Comparison of ENCODE assay signal across 21 mouse cellular contexts in the genomic region with DNA sequence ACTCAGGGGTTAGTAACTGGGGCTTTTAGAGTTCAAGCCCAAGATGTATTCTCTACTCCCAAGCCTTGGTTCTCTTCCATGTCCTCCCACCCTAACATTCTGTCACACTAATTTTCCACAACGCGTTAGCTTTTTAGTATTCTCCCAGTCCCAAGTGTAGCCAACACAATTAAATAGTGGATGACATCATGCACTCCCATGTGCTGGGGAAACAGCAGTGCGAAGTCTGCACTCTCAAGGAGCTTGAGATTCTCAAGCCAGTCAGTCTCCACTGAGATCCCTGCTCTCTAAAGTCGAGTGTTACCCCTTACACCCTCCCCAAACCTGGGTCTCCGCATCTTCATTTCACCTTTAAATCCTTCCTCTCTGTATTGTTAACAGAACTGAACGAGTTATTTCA.
DNase-seq lines count a peak whose midpoint lies in the region; ATAC-seq and TF ChIP-seq lines count a peak whose summit lies in the region.
"Had no signal": no experiment of that assay in that cellular context is flagged by ENCODE, and none has a peak within 500 bp of the region (broad histone marks: within the 10 kb centered on the region; RNA-seq: fewer than 3 reads in every experiment).

No protein-coding gene starts in this region.

- TF ChIP-seq RAD21 in CH12.LX (IDR thresholded peaks at IDR 0.05; ENCODE audit: low read depth, low read length), result no peak

- intact Hi-C loops in heart, postnatal 25 days (cut with DNase I), result no loop called here

- no peak overlapping the region for H3K27ac ChIP-seq in forebrain, embryonic 15.5 days (replicated peaks)
- H3K27ac ChIP-seq in forebrain, embryonic 12.5 days, result no peak overlapping the region
- H3K27ac ChIP-seq in CH12.LX (ENCODE audit: insufficient read depth, low read depth), result peak overlapping the region; percentile 66
- H3K27ac ChIP-seq: embryonic facial prominence, embryonic 10.5 days; embryonic facial prominence, embryonic 12.5 days had no signal

- peak; percentile 37 for DNase-seq in heart, adult 11 months
- DNase-seq in heart, postnatal 25 days (ENCODE audit: low spot score), result no peak
- DNase-seq in CH12.LX (ENCODE audit: extremely low read depth), result peak; percentile 52
- DNase-seq in Muller cell, postnatal 12 days (ENCODE audit: inconsistent ontology term), result peak; percentile 59
- no peak for DNase-seq in lung, adult 2 months
- DNase-seq in urinary bladder, adult 18-20 months (ENCODE audit: low spot score in 2 of 2), result no peak
- DNase-seq: adrenal gland, adult 2 months; adrenal gland, postnatal 10 days; adrenal gland, postnatal 25 days; cerebellum, adult 11-12 months; cerebellum, adult 2 months; cerebellum, adult 9-10 months; cerebellum, postnatal 10 days; cerebellum, postnatal 25 days; forebrain, postnatal 0 days had no signal

- H3K4me2 ChIP-seq in forebrain, embryonic 15.5 days (replicated peaks), result no peak overlapping the region
- no peak overlapping the region for H3K4me2 ChIP-seq in forebrain, embryonic 12.5 days
- peak overlapping the region; percentile 79 for H3K4me2 ChIP-seq in CH12.LX (ENCODE audit: insufficient read depth, low read depth, poor library complexity, severe bottlenecking)
- H3K4me2 ChIP-seq: embryonic facial prominence, embryonic 12.5 days had no signal

- peaks cover 7% of the 10 kb centered on the region for H3K4me1 ChIP-seq in forebrain, embryonic 15.5 days
- 0 out of 2 replicates have a peak, but pooled peaks cover 12% of the 10 kb centered on the region for H3K4me1 ChIP-seq in forebrain, embryonic 12.5 days
- H3K4me1 ChIP-seq in CH12.LX (ENCODE audit: control insufficient read depth in 1 of 2, insufficient read depth in 2 of 2), result peaks cover 31 to 75% of the 10 kb centered on the region in 2 experiments
- peaks cover 4% of the 10 kb centered on the region; the same call in 1 of the 2 replicates for H3K4me1 ChIP-seq in lung, adult 2 months (ENCODE audit: control insufficient read depth, insufficient read depth, low read length)
- H3K4me1 ChIP-seq: embryonic facial prominence, embryonic 10.5 days had no signal

- H3K79me2 ChIP-seq in CH12.LX (replicated peaks; ENCODE audit: control insufficient read depth, extremely low read depth, insufficient read depth, poor library complexity, severe bottlenecking), result no peaks in the 10 kb centered on the region

- no peak for TF ChIP-seq CTCF in CH12.LX (conservative IDR thresholded peaks at IDR 0.05 in 1 of 2, IDR thresholded peaks at IDR 0.05 in 1 of 2; ENCODE audit: low read depth in 2 of 2, low read length in 2 of 2)
- TF ChIP-seq CTCF in lung, adult 2 months (IDR thresholded peaks at IDR 0.05; ENCODE audit: insufficient read depth, low read length), result no peak

- H3K4me3 ChIP-seq in forebrain, embryonic 15.5 days, result no peak overlapping the region
- H3K4me3 ChIP-seq in forebrain, embryonic 12.5 days (replicated peaks), result no peak overlapping the region
- H3K4me3 ChIP-seq in CH12.LX (replicated peaks in 1 of 3; ENCODE audit: low read depth in 2 of 3, low read length in 2 of 3, poor library complexity in 1 of 3), result peak overlapping the region in 1 of 3 experiments; percentile 22
- H3K4me3 ChIP-seq in lung, adult 2 months (replicated peaks; ENCODE audit: extremely low read depth, low read depth, low read length), result no peak overlapping the region
- H3K4me3 ChIP-seq: embryonic facial prominence, embryonic 10.5 days; embryonic facial prominence, embryonic 12.5 days had no signal

- dilution Hi-C loops in CH12.LX (cut with MboI; ENCODE audit: extremely low pct_ligation_motif_present, extremely low pct_unique_long_range_greater_than_20kb, low sequenced_read_pairs), result no loop called here

- TF ChIP-seq POLR2A in CH12.LX (IDR thresholded peaks at IDR 0.05; ENCODE audit: low read depth, low read length), result no peak
- TF ChIP-seq POLR2A in lung, adult 2 months (IDR thresholded peaks at IDR 0.05; ENCODE audit: borderline replicate concordance, extremely low read depth, low read depth, low read length), result no peak

- no peaks in the 10 kb centered on the region for H3K27me3 ChIP-seq in forebrain, embryonic 15.5 days
- H3K27me3 ChIP-seq in forebrain, embryonic 12.5 days, result no peaks in the 10 kb centered on the region
- no peaks in the 10 kb centered on the region for H3K27me3 ChIP-seq in CH12.LX (replicated peaks)
- H3K27me3 ChIP-seq: embryonic facial prominence, embryonic 12.5 days had no signal

- ATAC-seq in forebrain, embryonic 15.5 days (replicated peaks), result peak; percentile 53; the same call in 1 of the 2 replicates
- ATAC-seq in forebrain, embryonic 12.5 days (ENCODE audit: low FRiP score), result no peak
- ATAC-seq: forebrain, embryonic 14.5 days; forebrain, postnatal 0 days had no signal

- H3K9me3 ChIP-seq in forebrain, embryonic 15.5 days, result no peaks in the 10 kb centered on the region
- no peaks in the 10 kb centered on the region for H3K9me3 ChIP-seq in forebrain, embryonic 12.5 days
- H3K9me3 ChIP-seq in CH12.LX (replicated peaks; ENCODE audit: low read length), result no peaks in the 10 kb centered on the region
- H3K9me3 ChIP-seq: embryonic facial prominence, embryonic 10.5 days; embryonic facial prominence, embryonic 12.5 days had no signal

- TF ChIP-seq EP300 in CH12.LX (IDR thresholded peaks at IDR 0.05; ENCODE audit: low read length), result peak; percentile 38

- no peak overlapping the region for H3K9ac ChIP-seq in forebrain, embryonic 15.5 days (replicated peaks)
- H3K9ac ChIP-seq in forebrain, embryonic 12.5 days, result no peak overlapping the region
- H3K9ac ChIP-seq in CH12.LX (ENCODE audit: insufficient read depth, low read depth), result peak overlapping the region; percentile 46
- H3K9ac ChIP-seq: embryonic facial prominence, embryonic 12.5 days; forebrain, postnatal 0 days had no signal

- 52% methylated on average over 6 of the region's 6 CpGs for WGBS in forebrain, embryonic 15.5 days
- WGBS in forebrain, embryonic 12.5 days, result 67% methylated on average over 6 of the region's 6 CpGs
- WGBS in lung, adult 2 months, result 65% methylated on average over 6 of the region's 6 CpGs

- H3K36me3 ChIP-seq in forebrain, embryonic 15.5 days, result no peaks in the 10 kb centered on the region
- H3K36me3 ChIP-seq in forebrain, embryonic 12.5 days (replicated peaks), result no peaks in the 10 kb centered on the region
- H3K36me3 ChIP-seq in CH12.LX (replicated peaks in 1 of 2; ENCODE audit: control insufficient read depth in 1 of 2, insufficient read depth in 1 of 2, low read length in 1 of 2), result no peaks in the 10 kb centered on the region
- H3K36me3 ChIP-seq: embryonic facial prominence, embryonic 10.5 days; embryonic facial prominence, embryonic 12.5 days; G1E had no signal

- in situ Hi-C loops in CH12.LX (cut with MboI; ENCODE audit: low pct_ligation_motif_present, low pct_unique_long_range_greater_than_20kb, low sequenced_read_pairs), result no loop called here

TF ChIP-seq in CH12.LX, 34 proteins besides CTCF, POLR2A, EP300 and RAD21 (continues in another document):
- TF ChIP-seq BHLHE40 (IDR thresholded peaks at IDR 0.05; ENCODE audit: low read depth, low read length), result no peak
- no peak for TF ChIP-seq IRF4 (IDR thresholded peaks at IDR 0.05; ENCODE audit: low read depth, low read length)
- TF ChIP-seq UBTF (IDR thresholded peaks at IDR 0.05; ENCODE audit: low read depth, low read length), result no peak
- TF ChIP-seq ZMIZ1 (IDR thresholded peaks at IDR 0.05; ENCODE audit: low read depth, low read length), result 0 out of 2 replicates have a peak, but pooled peaks have one; percentile 21
- no peak for TF ChIP-seq MEF2A (IDR thresholded peaks at IDR 0.05; ENCODE audit: borderline replicate concordance, low read depth, low read length)
- no peak; the same call in 1 of the 2 replicates for TF ChIP-seq HCFC1 (IDR thresholded peaks at IDR 0.05; ENCODE audit: low read depth, low read length)
- TF ChIP-seq GABPA (IDR thresholded peaks at IDR 0.05; ENCODE audit: insufficient replicate concordance, low read depth, low read length), result no peak
- peak; percentile 60; the same call in 1 of the 2 replicates for TF ChIP-seq JUND (conservative IDR thresholded peaks at IDR 0.05; ENCODE audit: low read depth, low read length)
- no peak for TF ChIP-seq ZC3H11A (IDR thresholded peaks at IDR 0.05; ENCODE audit: low read depth, low read length)
- TF ChIP-seq POLR2AphosphoS2 (IDR thresholded peaks at IDR 0.05; ENCODE audit: low read depth, low read length), result no peak
- no peak for TF ChIP-seq CHD2 (IDR thresholded peaks at IDR 0.05; ENCODE audit: low read length)
- peak; percentile 50 for TF ChIP-seq JUN (IDR thresholded peaks at IDR 0.05; ENCODE audit: insufficient read depth, low read depth, low read length)
- no peak for TF ChIP-seq TBP (conservative IDR thresholded peaks at IDR 0.05; ENCODE audit: low read depth, low read length)
- TF ChIP-seq NRF1 (IDR thresholded peaks at IDR 0.05; ENCODE audit: low read depth, low read length), result no peak
- no peak for TF ChIP-seq RCOR1 (conservative IDR thresholded peaks at IDR 0.05; ENCODE audit: low read depth, low read length)
- TF ChIP-seq TCF12 (IDR thresholded peaks at IDR 0.05; ENCODE audit: low read depth, low read length), result 0 out of 2 replicates have a peak, but pooled peaks have one; percentile 3
- TF ChIP-seq MAX (IDR thresholded peaks at IDR 0.05; ENCODE audit: low read length), result peak; percentile 95
- TF ChIP-seq USF1 (IDR thresholded peaks at IDR 0.05; ENCODE audit: low read depth, low read length), result no peak
- no peak for TF ChIP-seq SMC3 (IDR thresholded peaks at IDR 0.05; ENCODE audit: low read depth, low read length)
- no peak for TF ChIP-seq ZKSCAN1 (IDR thresholded peaks at IDR 0.05; ENCODE audit: borderline replicate concordance, low read depth, low read length)
- no peak for TF ChIP-seq KAT2A (IDR thresholded peaks at IDR 0.05; ENCODE audit: insufficient replicate concordance, low read length)
- TF ChIP-seq PAX5 (IDR thresholded peaks at IDR 0.05; ENCODE audit: low read length), result no peak
- TF ChIP-seq ELF1 (IDR thresholded peaks at IDR 0.05; ENCODE audit: low read depth, low read length), result no peak
- no peak for TF ChIP-seq MAFK (IDR thresholded peaks at IDR 0.05; ENCODE audit: insufficient replicate concordance, low read length)
- TF ChIP-seq SIN3A (IDR thresholded peaks at IDR 0.05; ENCODE audit: low read length), result no peak
- TF ChIP-seq CHD1 (IDR thresholded peaks at IDR 0.05; ENCODE audit: low read depth, low read length), result peak; percentile 27; the same call in 1 of the 2 replicates
- TF ChIP-seq MYC (IDR thresholded peaks at IDR 0.05; ENCODE audit: low read depth, low read length), result peak; percentile 83
- peak; percentile 25; the same call in 1 of the 2 replicates for TF ChIP-seq USF2 (conservative IDR thresholded peaks at IDR 0.05; ENCODE audit: low read depth, low read length)
- TF ChIP-seq MXI1 (IDR thresholded peaks at IDR 0.05; ENCODE audit: low read depth, low read length), result no peak
- no peak for TF ChIP-seq MAZ (IDR thresholded peaks at IDR 0.05; ENCODE audit: low read depth, low read length)
- 0 out of 2 replicates have a peak, but pooled peaks have one; percentile 16 for TF ChIP-seq NELFE (IDR thresholded peaks at IDR 0.05; ENCODE audit: low read depth, low read length)

Comparison
In these comparisons a context has a peak if more than half of its experiments do, and no peak if none do; other contexts are left out.
1. DNase-seq: peak in heart, adult 11 months (single experiment), CH12.LX (single experiment) and Muller cell, postnatal 12 days (single experiment); none in heart, postnatal 25 days (single experiment), lung, adult 2 months (single experiment) and urinary bladder, adult 18-20 months (0 of 2).